Mouse (Mus musculus) R1 (cell line): Measurements from ENCODE around the gene Il9r.

ENCODE experiments used
- DNase-seq: peaks from one replicate; pipeline ENCODE4 v3.0.0-alpha.2; 2018; ENCODE audit warnings: low read depth, low spot score

Il9r gene

GRCm38 (mm10) chr11:32199230-32199629, 849 bp downstream of the Il9r start:
- no peak for DNase-seq

- no peak for DNase-seq
Measured at GRCm38 (mm10) chr11:32198256-32198955, 1.7 kb downstream of the Il9r start.

GRCm38 (mm10) chr11:32197766-32198165, 2.3 kb downstream of the Il9r start:
- DNase-seq: no peak

GRCm38 (mm10) chr11:32196727-32197126, 3.4 kb downstream of the Il9r start:
- no peak for DNase-seq

GRCm38 (mm10) chr11:32195867-32196540, 4.1 kb downstream of the Il9r start:
- DNase-seq: no peak

GRCm38 (mm10) chr11:32194626-32195025, 5.5 kb downstream of the Il9r start:
- DNase-seq: no peak

GRCm38 (mm10) chr11:32194086-32194485, 6.0 kb downstream of the Il9r start:
- DNase-seq: no peak

GRCm38 (mm10) chr11:32193156-32193555, 6.9 kb downstream of the Il9r start:
- no peak for DNase-seq

- no peak for DNase-seq
Measured at GRCm38 (mm10) chr11:32190603-32191110, 9.4 kb downstream of the Il9r start.

- DNase-seq: no peak
Measured at GRCm38 (mm10) chr11:32190119-32190518, 10.0 kb downstream of the Il9r start.

GRCm38 (mm10) chr11:32189434-32189833, 10.6 kb downstream of the Il9r start:
- DNase-seq: no peak

GRCm38 (mm10) chr11:32188881-32189280, 11.2 kb downstream of the Il9r start:
- DNase-seq: no peak

GRCm38 (mm10) chr11:32187256-32187655, 12.8 kb downstream of the Il9r start:
- peak; percentile 60 for DNase-seq

GRCm38 (mm10) chr11:32186031-32186430, 14.0 kb downstream of the Il9r start:
- no peak for DNase-seq

GRCm38 (mm10) chr11:32184469-32184868, 15.6 kb downstream of the Il9r start:
- no peak for DNase-seq

GRCm38 (mm10) chr11:32181973-32182868, 17.9 kb downstream of the Il9r start:
- peak; percentile 70 for DNase-seq

GRCm38 (mm10) chr11:32181246-32181645, 18.8 kb downstream of the Il9r start:
- DNase-seq: no peak

- no peak for DNase-seq
Measured at GRCm38 (mm10) chr11:32178506-32178905, 21.6 kb downstream of the Il9r start.

- no peak for DNase-seq
Measured at GRCm38 (mm10) chr11:32166683-32167082, 33.4 kb downstream of the Il9r start.

GRCm38 (mm10) chr11:32161922-32162804, 37.9 kb downstream of the Il9r start:
- DNase-seq: peak; percentile 76

- peak; percentile 39 for DNase-seq
Measured at GRCm38 (mm10) chr11:32161500-32161899, 38.6 kb downstream of the Il9r start.
